Mouse (Mus musculus): ENCODE data around the gene Aqp5.

DNA sequence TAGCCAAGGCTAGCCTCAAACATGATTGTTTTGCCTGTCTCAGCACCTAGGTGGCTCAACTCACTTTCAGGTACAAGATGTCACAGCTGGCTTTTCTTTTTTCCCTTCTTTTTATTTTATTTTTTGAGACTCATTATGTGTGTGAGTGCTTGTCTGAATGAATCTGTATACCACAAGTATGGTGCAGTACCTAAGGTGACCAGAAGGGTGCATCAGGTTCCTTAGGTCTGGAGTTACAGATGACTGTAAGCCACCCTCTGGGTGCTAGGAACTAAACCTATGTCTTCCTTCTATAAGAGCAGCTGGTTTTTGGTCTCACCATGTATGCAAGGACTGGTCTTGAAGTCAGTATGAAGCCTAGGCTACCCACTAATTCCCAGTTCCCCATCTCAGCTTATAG is 41.0 kb downstream of the Aqp5 start:
- TF ChIP-seq CTCF (IDR thresholded peaks at IDR 0.05; ENCODE audit: extremely low read depth, insufficient read depth, insufficient read length, insufficient replicate concordance) (no peak), POLR2A (IDR thresholded peaks at IDR 0.05; ENCODE audit: low read depth, low read length) (no peak)

All from spleen, adult 2 months (tissue).